Mouse (Mus musculus) c-Kit-negative CD71-positive TER-119-positive erythroid progenitor cells, embryonic 14.5 days (primary cell): ENCODE data around the gene Vmn1r219.
"Not testable (repeated sequence)": the region's sequence is repeated elsewhere in the genome, so short reads cannot be mapped to it uniquely, and the experiment has no call there.

ENCODE experiments used
- DNase-seq: peaks from one replicate; pipeline ENCODE4 v3.0.0-alpha.2; 2013; ENCODE audit warnings: low read depth, low spot score

The Vmn1r219 gene

GRCm38 (mm10) chr13:23159012-23159411, at the start of gene Vmn1r219:
Vmn1r219 (plus strand) TSS chr13:23159312.
- no peak for DNase-seq

GRCm38 (mm10) chr13:23118126-23118525, 41.0 kb upstream of the Vmn1r219 start, which contains the start of gene Vmn1r217:
Vmn1r217 (minus strand) TSS chr13:23118226.
- not testable (repeated sequence) for DNase-seq

- no peak for DNase-seq
These were observed 38.5 kb upstream of the Vmn1r219 start for GRCm38 (mm10) chr13:23120611-23121010.

- no peak for DNase-seq
These were observed 26.0 kb upstream of the Vmn1r219 start, which contains the start of gene Vmn1r218 for GRCm38 (mm10) chr13:23133099-23133498. Vmn1r218 (plus strand) TSS chr13:23133155.

- DNase-seq, result no peak
These were observed 25.6 kb upstream of the Vmn1r219 start for GRCm38 (mm10) chr13:23133501-23133900.

GRCm38 (mm10) chr13:23138880-23139279, 20.2 kb upstream of the Vmn1r219 start:
- no peak for DNase-seq

GRCm38 (mm10) chr13:23157848-23158247, 1.3 kb upstream of the Vmn1r219 start:
- no peak for DNase-seq

- DNase-seq, result not testable (repeated sequence)
These were observed 7.4 kb downstream of the Vmn1r219 start for GRCm38 (mm10) chr13:23166471-23166870.

GRCm38 (mm10) chr13:23187875-23188274, 28.8 kb downstream of the Vmn1r219 start, which contains the start of gene Vmn1r220:
Vmn1r220 (minus strand) TSS chr13:23187975.
- DNase-seq, result no peak

- not testable (repeated sequence) for DNase-seq
These were observed 44.8 kb downstream of the Vmn1r219 start for GRCm38 (mm10) chr13:23203885-23204284.

- DNase-seq, result not testable (repeated sequence)
These were observed 54.7 kb downstream of the Vmn1r219 start, which contains the start of gene Vmn1r221 for GRCm38 (mm10) chr13:23213827-23214226. Vmn1r221 (plus strand) TSS chr13:23214127.
